Mouse (Mus musculus): ENCODE measurements around the gene Car10.

DNA sequence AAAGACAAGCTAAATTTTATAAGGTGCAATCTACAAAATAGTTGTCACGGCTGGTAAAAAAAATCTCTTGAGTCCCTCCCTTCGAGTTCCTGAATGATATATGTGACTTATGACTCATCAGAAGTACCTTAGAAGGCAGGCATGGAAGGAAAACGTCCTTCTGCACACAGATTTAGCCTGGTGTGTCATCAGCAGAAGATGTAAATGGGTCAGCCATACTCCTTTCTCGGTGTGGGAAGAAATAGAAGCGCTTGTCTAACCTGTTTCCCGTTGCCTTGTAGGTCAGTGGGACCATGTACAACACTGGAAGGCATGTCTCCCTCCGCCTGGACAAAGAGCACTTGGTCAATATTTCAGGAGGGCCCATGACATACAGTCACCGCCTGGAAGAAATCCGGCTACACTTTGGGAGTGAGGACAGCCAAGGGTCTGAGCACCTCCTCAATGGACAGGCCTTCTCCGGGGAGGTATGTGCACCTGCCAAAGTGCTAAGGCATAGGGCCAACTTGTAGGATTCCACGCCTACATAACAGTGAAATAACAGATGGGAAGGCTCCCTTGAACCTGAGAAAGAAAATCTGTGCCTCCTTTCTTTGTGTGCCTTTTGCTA lies 392.5 kb downstream of the Car10 start:
- no peak for TF ChIP-seq CTCF (IDR thresholded peaks at IDR 0.05; ENCODE audit: low read depth)
- no peak for TF ChIP-seq EP300 (optimal IDR thresholded peaks at IDR 0.05)
